Mouse (Mus musculus) hematopoietic stem cell, adult 5-6 weeks (primary cell): ENCODE data around the gene Lsm4. TPM values are rescaled to one million over a fixed set of nuclear protein-coding genes. Genes with fewer than 3 reads are reported as not detected.
A peak's percentile ranks its signal among the peaks of the same experiment; 100 is the strongest.

Source experiments
- ATAC-seq, 2 experiments: fragments of 125-278 bp in 1 of 2; replicated peaks in 1 of 2; 2 replicates each; pipeline ENCODE4 v1.8.0; 2016 to 2017; ENCODE audit warnings: inconsistent platforms in 2 of 2, mild to moderate bottlenecking in 2 of 2, moderate number of reproducible peaks in 2 of 2, low read depth in 1 of 2, moderate TSS enrichment in 1 of 2; ENCODE audit not compliant: low FRiP score in 2 of 2, poor library complexity in 2 of 2, severe bottlenecking in 2 of 2, insufficient read depth in 1 of 2, low TSS enrichment in 1 of 2
- total RNA-seq: library from RNA; stranded (forward); fragments of 172-1452, 232-1000 nt; gene quantifications from 2 replicates; pipeline ENCODE4 v1.2.3, GENCODE M21; 2017

Gene Lsm4
- total RNA-seq, 1 experiment from 2014 or later, result 156 TPM

- no peak for ATAC-seq
Observed at GRCm38 (mm10) chr8:70691727-70692231, 18.7 kb downstream of the Lsm4 start.

DNA sequence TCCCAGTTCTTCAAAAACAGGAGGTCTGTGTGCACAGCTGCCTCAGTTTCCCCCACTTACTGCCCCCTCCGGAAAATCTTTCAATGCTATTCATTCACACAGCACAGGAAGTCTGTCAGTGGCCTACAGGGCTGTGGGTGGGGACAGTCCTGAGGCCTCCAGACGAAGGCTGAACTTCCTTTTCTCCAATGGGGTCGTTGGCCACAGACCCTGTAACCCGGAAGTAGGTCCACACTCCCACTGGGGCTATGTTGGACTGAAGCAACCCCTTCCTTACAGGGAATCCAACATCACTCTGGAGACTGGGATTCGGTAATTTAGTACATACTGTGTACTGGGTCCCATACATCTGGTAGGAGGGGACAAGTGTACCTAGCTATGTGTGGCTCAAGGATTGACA lies 20.6 kb downstream of the Lsm4 start:
- no peak for ATAC-seq

DNA sequence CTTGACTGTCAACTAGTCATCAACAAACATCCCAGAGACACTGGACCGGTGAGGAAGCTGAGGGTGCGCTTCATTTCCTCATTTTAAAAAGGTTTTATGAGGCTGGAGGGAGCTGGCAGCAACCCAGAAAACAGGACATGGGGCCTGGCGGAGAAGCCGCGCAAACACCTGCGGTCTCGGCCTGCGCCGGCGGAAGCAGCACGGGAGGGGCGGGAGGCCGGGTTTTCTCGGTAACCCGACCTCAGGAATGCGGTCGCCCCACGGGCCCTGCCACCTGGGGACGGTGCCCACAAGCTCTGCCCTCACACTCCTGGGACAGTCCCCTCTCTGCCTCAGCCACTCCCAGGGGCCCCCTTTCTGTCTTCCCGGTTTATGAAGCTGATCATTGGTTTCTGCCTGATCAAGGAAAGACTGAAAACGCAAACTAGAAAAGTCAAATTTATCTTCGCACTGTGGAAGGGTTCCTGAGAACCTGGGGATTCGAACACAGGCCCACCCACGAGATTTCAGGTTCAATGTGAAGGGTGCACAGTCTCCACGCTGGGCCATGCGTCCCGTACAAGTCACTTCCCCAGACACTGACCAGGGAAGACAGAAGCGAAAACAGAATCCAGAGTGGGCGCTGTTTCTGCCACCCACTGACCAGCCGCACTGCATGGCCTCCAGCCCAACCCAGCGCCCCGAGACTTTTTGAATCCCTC lies 22.4 kb downstream of the Lsm4 start:
- peak; percentile 20 to 22 for ATAC-seq

- no peak for ATAC-seq
Observed at GRCm38 (mm10) chr8:70696019-70696885, 23.2 kb downstream of the Lsm4 start.

DNA sequence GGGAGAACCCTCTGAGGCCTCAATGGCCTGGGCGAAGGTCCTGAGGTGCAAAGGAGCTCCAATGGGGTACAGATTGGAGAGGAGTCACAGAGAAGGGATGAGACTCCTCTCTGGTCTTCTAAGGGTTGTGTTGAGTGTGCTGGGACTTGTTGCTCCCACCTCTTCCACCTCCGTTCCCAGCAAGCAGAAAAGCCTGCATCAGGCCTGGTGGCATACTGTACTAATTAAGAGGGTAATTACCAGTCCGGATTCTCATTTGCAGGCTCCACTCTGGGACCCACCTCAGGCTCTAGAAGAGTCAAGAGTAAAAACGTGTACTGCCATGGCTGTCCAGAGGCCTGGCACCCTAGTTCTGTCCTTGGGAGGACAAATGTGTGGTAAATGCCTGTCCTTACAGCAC lies 23.9 kb downstream of the Lsm4 start:
- no peak for ATAC-seq

- no peak for ATAC-seq
Observed at GRCm38 (mm10) chr8:70697366-70698250, 24.6 kb downstream of the Lsm4 start.

DNA sequence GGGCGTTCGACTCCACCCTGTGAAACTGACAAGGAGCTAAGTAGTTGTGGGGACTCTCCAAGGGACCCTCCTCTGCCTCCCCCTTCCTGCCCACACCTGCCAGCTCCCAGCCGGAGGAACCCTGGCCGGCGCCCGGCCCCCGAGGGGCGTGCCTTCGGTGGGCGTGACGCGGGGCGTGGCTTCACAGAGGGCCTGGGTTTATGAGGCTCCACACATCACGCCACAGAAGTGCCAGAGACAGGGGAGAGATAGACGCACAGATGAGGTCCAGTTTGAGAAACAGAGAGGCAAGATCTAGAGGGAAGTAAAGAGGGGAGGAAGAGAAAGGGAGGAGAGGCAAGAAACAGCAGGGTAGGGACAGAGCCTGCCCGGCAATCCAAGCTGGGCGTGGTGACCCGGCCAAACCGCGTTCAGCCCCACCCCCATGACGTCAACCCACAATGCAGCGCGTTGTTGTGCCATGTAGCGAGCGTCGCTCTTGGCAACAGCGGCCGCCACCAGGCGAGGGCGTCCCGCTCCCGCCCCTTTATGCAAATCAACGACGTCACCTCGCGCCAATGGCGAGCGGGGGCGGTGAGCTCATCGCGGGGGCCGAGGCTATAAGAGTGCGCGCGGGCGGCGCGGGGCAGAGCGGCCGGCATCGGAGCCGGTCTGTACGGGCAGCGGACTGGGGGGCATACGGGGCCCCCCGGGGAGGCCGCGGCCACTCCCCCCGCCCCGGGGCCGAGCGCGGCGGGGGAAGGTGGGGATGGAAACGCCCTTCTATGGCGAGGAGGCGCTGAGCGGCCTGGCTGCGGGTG lies 25.5 kb downstream of the Lsm4 start, which contains the start of gene Jund:
TSS of gene Jund (plus strand) at position 640 of the 800 bp plus-strand sequence.
- peak; percentile 43 for ATAC-seq

DNA sequence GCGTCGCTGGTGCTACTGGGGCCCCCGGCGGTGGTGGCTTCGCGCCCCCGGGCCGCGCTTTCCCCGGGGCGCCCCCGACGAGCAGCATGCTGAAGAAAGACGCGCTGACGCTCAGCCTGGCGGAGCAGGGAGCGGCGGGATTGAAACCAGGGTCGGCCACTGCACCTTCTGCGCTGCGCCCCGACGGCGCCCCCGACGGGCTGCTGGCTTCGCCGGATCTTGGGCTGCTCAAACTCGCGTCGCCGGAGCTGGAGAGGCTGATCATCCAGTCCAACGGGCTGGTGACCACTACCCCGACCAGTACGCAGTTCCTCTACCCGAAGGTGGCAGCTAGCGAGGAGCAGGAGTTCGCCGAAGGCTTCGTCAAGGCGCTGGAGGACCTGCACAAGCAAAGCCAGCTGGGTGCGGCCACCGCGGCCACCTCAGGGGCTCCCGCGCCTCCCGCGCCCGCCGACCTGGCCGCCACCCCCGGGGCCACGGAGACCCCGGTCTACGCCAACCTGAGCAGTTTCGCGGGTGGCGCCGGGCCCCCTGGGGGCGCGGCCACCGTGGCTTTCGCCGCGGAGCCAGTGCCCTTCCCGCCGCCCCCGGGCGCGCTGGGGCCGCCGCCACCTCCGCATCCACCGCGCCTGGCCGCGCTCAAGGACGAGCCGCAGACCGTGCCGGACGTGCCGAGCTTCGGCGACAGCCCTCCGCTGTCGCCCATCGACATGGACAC lies 26.2 kb downstream of the Lsm4 start:
- ATAC-seq, result peak in 1 of 2 experiments; percentile 10; a peak in 2 of 4 replicates

DNA sequence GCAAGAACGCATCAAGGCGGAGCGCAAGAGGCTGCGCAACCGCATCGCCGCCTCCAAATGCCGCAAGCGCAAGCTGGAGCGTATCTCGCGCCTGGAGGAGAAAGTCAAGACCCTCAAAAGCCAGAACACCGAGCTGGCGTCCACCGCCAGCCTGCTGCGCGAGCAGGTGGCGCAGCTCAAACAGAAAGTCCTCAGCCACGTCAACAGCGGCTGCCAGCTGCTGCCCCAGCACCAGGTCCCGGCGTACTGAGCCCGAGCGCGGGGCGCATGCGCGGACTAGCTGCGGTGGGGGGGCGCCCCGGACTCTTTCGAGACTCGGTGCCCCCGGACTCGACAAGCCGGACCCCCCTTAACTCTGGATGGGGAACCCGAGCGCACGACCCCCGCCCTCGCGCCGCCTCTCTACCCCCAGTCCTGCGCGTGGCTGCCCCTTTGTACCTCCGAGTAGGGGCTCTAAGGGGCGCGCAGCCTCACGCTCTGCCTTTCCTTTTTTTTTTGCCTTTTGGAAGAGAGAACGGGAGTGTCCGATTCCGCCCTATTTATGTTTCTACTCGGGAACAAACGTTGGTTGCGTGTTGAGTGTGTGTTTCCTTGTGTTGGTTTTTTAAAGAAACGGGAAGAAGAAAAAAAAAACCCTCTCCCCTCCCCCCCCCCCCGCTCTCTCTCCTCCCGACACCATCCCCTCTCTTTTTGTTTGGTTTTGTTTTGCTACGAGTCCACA lies 26.9 kb downstream of the Lsm4 start:
- no peak for ATAC-seq

DNA sequence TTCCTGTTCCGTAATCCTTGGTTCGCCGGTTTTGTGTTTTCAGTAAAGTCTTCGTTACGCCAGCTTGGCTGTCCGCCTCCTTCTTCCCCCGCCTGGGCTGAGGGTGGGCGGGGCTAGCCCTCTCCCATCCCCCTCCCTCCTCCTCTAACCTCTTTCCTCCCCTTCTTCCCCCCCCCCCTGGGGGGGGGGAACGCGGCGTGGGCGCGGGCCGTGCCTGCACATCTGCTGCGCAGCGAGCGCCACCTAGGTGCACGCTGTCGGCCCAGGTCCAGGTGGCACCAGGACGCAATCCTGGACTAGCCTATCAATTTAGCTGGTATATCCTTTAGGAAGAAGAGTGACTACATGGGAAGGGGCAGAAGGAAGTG lies 27.5 kb downstream of the Lsm4 start:
- peak; percentile 2 to 4; a peak in 2 of 4 replicates for ATAC-seq

- no peak; a peak in 1 of 4 replicates for ATAC-seq
Observed at GRCm38 (mm10) chr8:70701048-70701981, 28.3 kb downstream of the Lsm4 start.

DNA sequence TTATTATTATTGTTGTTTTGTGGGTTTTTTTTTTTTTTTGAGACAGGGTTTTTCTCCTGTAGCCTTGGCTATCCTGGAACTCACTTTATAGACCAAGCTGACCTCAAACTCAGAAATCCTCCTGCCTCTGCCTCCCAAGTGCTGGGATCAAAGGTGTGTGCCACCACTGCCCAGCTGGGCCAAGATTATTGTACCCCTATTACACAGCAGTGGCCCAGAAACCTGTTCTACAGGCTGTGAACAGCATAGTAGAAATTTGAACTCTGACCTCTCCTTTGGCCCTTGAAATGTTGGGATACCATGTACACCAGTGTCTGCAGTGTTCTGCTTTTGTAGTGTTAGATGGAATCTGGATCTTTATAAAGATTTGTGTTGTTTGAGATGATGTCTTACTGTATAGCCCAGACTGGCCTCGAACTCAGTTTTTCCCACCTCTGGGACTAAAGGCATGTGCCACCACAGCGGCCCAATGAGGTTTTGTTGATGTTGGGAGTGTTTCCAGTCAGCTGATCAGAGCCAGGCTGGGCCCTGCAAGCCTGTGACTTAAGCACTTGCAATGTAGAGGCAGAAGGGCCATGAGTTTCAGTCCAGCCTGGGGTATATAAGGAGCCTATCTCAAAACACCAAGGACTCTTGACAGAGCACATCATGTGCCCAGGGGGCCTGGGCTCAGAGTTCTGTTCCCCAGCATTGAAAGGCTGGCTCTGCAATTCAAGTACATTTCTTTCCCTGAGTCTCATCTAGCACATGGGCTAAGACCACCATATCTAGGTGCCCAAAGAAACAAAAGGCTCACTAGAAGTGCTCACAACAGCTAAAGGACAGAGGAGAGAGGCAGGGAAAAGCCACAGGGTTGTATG lies 29.2 kb downstream of the Lsm4 start:
- ATAC-seq, result no peak

- ATAC-seq, result no peak; a peak in 1 of 4 replicates
Observed at GRCm38 (mm10) chr8:70702842-70703182, 29.8 kb downstream of the Lsm4 start.

DNA sequence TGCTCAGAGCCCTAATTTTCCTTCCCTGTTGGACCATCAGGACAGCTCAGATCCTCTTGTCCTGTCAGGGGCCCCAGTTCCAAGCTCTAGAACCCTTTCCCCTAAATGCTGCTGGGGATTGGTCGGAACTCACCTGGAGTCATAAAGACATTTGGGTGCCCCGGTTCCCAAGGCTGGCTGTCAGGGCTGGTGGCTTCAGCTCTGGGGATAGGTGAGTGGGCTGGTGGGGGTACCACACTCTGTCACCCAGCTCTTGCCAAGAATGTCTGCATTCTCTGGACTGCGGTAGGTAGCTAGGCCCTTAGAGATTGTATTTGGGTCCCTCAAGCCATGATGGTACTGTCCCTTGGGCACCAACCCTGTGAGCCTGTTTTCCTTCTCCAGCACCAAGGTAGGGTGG lies 30.2 kb downstream of the Lsm4 start, which contains the start of gene Iqcn:
TSS of gene Iqcn (plus strand) at position 171 of the 400 bp plus-strand sequence.
- ATAC-seq, result no peak
